Comparison of ENCODE assay signal across 8 mouse cellular contexts in the genomic region with DNA sequence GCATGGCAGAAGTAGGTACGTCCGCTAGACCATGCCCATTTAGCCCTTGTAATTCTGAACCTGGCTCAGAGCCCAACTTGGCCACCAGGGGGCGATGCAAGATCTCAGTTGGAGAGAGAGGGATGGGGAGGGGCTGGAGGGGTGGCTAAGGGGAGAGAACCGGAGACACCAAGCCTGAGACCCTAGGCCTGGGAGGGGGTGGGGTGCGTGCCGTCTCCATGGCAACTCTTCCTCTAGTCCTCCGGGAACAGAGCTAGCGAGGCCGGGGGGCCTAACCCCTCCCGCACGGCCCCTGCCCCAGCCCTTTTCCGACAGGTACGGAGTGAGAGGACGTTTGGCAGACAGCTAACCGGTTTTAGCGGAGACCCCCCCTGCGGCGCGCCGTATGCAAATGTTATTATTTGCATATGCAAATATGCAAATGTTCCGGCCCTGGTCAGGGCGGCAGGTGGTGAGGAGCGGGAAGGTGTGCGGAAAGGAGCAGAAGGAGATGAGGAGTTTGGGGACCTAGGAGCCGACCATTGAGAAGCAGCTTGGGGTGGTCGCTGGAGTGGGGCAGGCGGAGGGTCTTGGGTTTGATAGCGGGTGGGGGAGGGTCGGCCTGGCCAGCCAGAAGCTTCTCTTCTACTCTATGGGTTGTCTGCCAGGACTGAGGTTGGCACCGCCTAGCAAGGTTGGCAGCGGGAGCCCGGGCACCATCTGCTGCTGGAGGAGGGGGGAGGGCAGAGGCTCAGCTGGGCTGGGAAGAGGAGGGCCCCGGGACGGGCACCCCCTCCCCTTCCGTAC. TPM values are rescaled to one million over a fixed set of nuclear protein-coding genes. Genes with fewer than 3 reads are reported as not detected.
DNase-seq lines count a peak whose midpoint lies in the region; ATAC-seq and TF ChIP-seq lines count a peak whose summit lies in the region.

No protein-coding gene starts in this region.

- peak; percentile 91 for TF ChIP-seq CTCF in heart, postnatal 0 days (IDR thresholded peaks at IDR 0.05; ENCODE audit: low read depth)
- peak; percentile 93 for TF ChIP-seq CTCF in liver, embryonic 14.5 days (IDR thresholded peaks at IDR 0.05; ENCODE audit: low read depth)

- H3K4me1 ChIP-seq in forebrain, embryonic 10.5 days, result peaks cover 68% of the 10 kb centered on the region
- H3K4me1 ChIP-seq in heart, postnatal 0 days (ENCODE audit: control insufficient read depth, insufficient read depth), result peaks cover 15% of the 10 kb centered on the region; the same call in 1 of the 2 replicates
- peaks cover 3 to 6% of the 10 kb centered on the region in 2 experiments for H3K4me1 ChIP-seq in liver, embryonic 14.5 days (replicated peaks; ENCODE audit: control insufficient read depth in 2 of 2, insufficient read depth in 2 of 2, low read length in 1 of 2)
- peaks cover 43% of the 10 kb centered on the region for H3K4me1 ChIP-seq in neural tube, embryonic 11.5 days (ENCODE audit: control insufficient read depth, insufficient read depth, low read length)
- H3K4me1 ChIP-seq in stomach, embryonic 16.5 days (ENCODE audit: control insufficient read depth, insufficient read depth, low read length), result peaks cover 39% of the 10 kb centered on the region

- peak; percentile 77 to 87 for DNase-seq in CD8-positive naive resting alpha-beta T cell, adult 2 months (ENCODE audit: low read depth in 2 of 2, low spot score in 2 of 2)
- DNase-seq in c-Kit-negative CD71-positive TER-119-positive erythroid progenitor cells, embryonic 14.5 days (ENCODE audit: low read depth, low spot score), result peak; percentile 51
- peak; percentile 95 for DNase-seq in forebrain, embryonic 10.5 days (ENCODE audit: extremely low spot score, low spot score)
- peak; percentile 69 for DNase-seq in heart, postnatal 0 days (ENCODE audit: low spot score)
- DNase-seq in kidney, postnatal 36 days, result peak; percentile 83 to 93
- DNase-seq in liver, embryonic 14.5 days (ENCODE audit: low read depth in 3 of 3, low spot score in 3 of 3), result peak; percentile 55 to 64 (median 63)
- peak; percentile 97 for DNase-seq in neural tube, embryonic 11.5 days (ENCODE audit: low spot score)

- H3K36me3 ChIP-seq in forebrain, embryonic 10.5 days (replicated peaks), result no peaks in the 10 kb centered on the region
- H3K36me3 ChIP-seq in heart, postnatal 0 days (replicated peaks; ENCODE audit: control insufficient read depth, insufficient read depth, low read length), result no peaks in the 10 kb centered on the region
- no peaks in the 10 kb centered on the region for H3K36me3 ChIP-seq in liver, embryonic 14.5 days (replicated peaks; ENCODE audit: control insufficient read depth, insufficient read depth, low read depth)
- H3K36me3 ChIP-seq in neural tube, embryonic 11.5 days (ENCODE audit: control insufficient read depth, insufficient read depth, low read length), result no peaks in the 10 kb centered on the region
- H3K36me3 ChIP-seq in stomach, embryonic 16.5 days (ENCODE audit: control insufficient read depth, insufficient read depth, low read length), result no peaks in the 10 kb centered on the region

- no peak for TF ChIP-seq EP300 in heart, postnatal 0 days (IDR thresholded peaks at IDR 0.05; ENCODE audit: low read depth)
- TF ChIP-seq EP300 in liver, embryonic 14.5 days (IDR thresholded peaks at IDR 0.05; ENCODE audit: low read depth), result no peak

- H3K9me3 ChIP-seq in forebrain, embryonic 10.5 days, result no peaks in the 10 kb centered on the region
- no peaks in the 10 kb centered on the region for H3K9me3 ChIP-seq in heart, postnatal 0 days (replicated peaks; ENCODE audit: control insufficient read depth, low read length)
- H3K9me3 ChIP-seq in liver, embryonic 14.5 days (ENCODE audit: control insufficient read depth, low read length), result no peaks in the 10 kb centered on the region
- H3K9me3 ChIP-seq in neural tube, embryonic 11.5 days (ENCODE audit: control insufficient read depth, low read length), result no peaks in the 10 kb centered on the region
- H3K9me3 ChIP-seq in stomach, embryonic 16.5 days (replicated peaks; ENCODE audit: control insufficient read depth, low read length), result no peaks in the 10 kb centered on the region

- peak overlapping the region; percentile 83 for H3K27ac ChIP-seq in forebrain, embryonic 10.5 days
- H3K27ac ChIP-seq in heart, postnatal 0 days (ENCODE audit: low read depth), result no peak overlapping the region
- H3K27ac ChIP-seq in liver, embryonic 14.5 days, result no peak overlapping the region
- H3K27ac ChIP-seq in neural tube, embryonic 11.5 days (ENCODE audit: low read depth, low read length), result peak overlapping the region; percentile 91
- H3K27ac ChIP-seq in stomach, embryonic 16.5 days (ENCODE audit: low read length), result no peak overlapping the region

- H3K9ac ChIP-seq in heart, postnatal 0 days (replicated peaks; ENCODE audit: low read depth, low read length), result 0 out of 2 replicates have a peak overlapping the region, but pooled peaks have one; percentile 3
- no peak overlapping the region for H3K9ac ChIP-seq in liver, embryonic 14.5 days (replicated peaks)
- peak overlapping the region; percentile 31 for H3K9ac ChIP-seq in neural tube, embryonic 11.5 days (ENCODE audit: low read length)
- H3K9ac ChIP-seq in stomach, embryonic 16.5 days (ENCODE audit: low read length), result peak overlapping the region; percentile 47; the same call in 1 of the 2 replicates

- H3K4me3 ChIP-seq in forebrain, embryonic 10.5 days, result peak overlapping the region; percentile 56
- H3K4me3 ChIP-seq in heart, postnatal 0 days (ENCODE audit: low read depth, low read length), result peak overlapping the region; percentile 41
- peak overlapping the region; percentile 22 to 29 for H3K4me3 ChIP-seq in liver, embryonic 14.5 days (ENCODE audit: insufficient read depth in 1 of 2, low read depth in 2 of 2, low read length in 2 of 2)
- H3K4me3 ChIP-seq in neural tube, embryonic 11.5 days (ENCODE audit: low read depth, low read length), result peak overlapping the region; percentile 38
- peak overlapping the region; percentile 46 for H3K4me3 ChIP-seq in stomach, embryonic 16.5 days (replicated peaks; ENCODE audit: low read length)

- ATAC-seq in heart, postnatal 0 days (ENCODE audit: insufficient read depth, low read depth), result peak; percentile 54
- peak; percentile 20; the same call in 1 of the 2 replicates for ATAC-seq in liver, embryonic 14.5 days (ENCODE audit: insufficient read depth)
- ATAC-seq in neural tube, embryonic 11.5 days (ENCODE audit: insufficient read depth, low FRiP score, low TSS enrichment), result peak; percentile 71
- peak; percentile 47 for ATAC-seq in stomach, embryonic 16.5 days (ENCODE audit: insufficient read depth, low FRiP score)

- peak overlapping the region; percentile 64 for H3K4me2 ChIP-seq in heart, postnatal 0 days (ENCODE audit: low read depth, low read length)
- H3K4me2 ChIP-seq in liver, embryonic 14.5 days (ENCODE audit: low read depth), result peak overlapping the region; percentile 61
- H3K4me2 ChIP-seq in neural tube, embryonic 11.5 days (ENCODE audit: low read depth), result peak overlapping the region; percentile 59
- peak overlapping the region; percentile 64 for H3K4me2 ChIP-seq in stomach, embryonic 16.5 days (ENCODE audit: low read depth, low read length)

- under 1% methylated on average over 35 of the region's 35 CpGs for WGBS in forebrain, embryonic 10.5 days
- under 1% methylated on average over 35 of the region's 35 CpGs for WGBS in heart, postnatal 0 days
- WGBS in liver, embryonic 14.5 days (ENCODE audit: insufficient replicate concordance), result 3% methylated on average over 35 of the region's 35 CpGs
- WGBS in neural tube, embryonic 11.5 days, result under 1% methylated on average over 35 of the region's 35 CpGs
- WGBS in stomach, embryonic 16.5 days, result 1% methylated on average over 35 of the region's 35 CpGs

- H3K27me3 ChIP-seq in forebrain, embryonic 10.5 days (ENCODE audit: poor library complexity, severe bottlenecking), result peaks cover 91% of the 10 kb centered on the region
- H3K27me3 ChIP-seq in heart, postnatal 0 days (ENCODE audit: control insufficient read depth, insufficient read depth, low read length), result peaks cover 64% of the 10 kb centered on the region
- H3K27me3 ChIP-seq in liver, embryonic 14.5 days (ENCODE audit: control insufficient read depth, insufficient read depth, low read length), result peaks cover 59% of the 10 kb centered on the region
- H3K27me3 ChIP-seq in neural tube, embryonic 11.5 days (ENCODE audit: control insufficient read depth, insufficient read depth, low read length), result peaks cover 40% of the 10 kb centered on the region
- peaks cover 47% of the 10 kb centered on the region for H3K27me3 ChIP-seq in stomach, embryonic 16.5 days (ENCODE audit: control insufficient read depth, insufficient read depth, low read length)

RNA-seq across cellular contexts. Expression of gene Ndufa4l2, which starts 5.5 kb away (rescaled TPM):
- 2.6 and 2.9 TPM in 2 replicates for polyA plus RNA-seq in forebrain, embryonic 10.5 days (2016; fragmentation: Nextera tagmentation; extraction: Ambion mirVana)
- 43.8 and 68.3 TPM in 2 replicates for total RNA-seq in heart, postnatal 0 days (2014; rRNA removed; ENCODE audit: low replicate concordance)
- 46.4 and 47.6 TPM in 2 replicates for polyA plus RNA-seq in heart, postnatal 0 days (2015; fragmentation: Nextera tagmentation; extraction: Ambion mirVana)
- polyA plus RNA-seq in liver, embryonic 14.5 days (2012; rRNA removed), result 2.1 and 3.6 TPM in 2 replicates
- 2.0 and 5.8 TPM in 2 replicates for polyA plus RNA-seq in liver, embryonic 14.5 days (2014; fragmentation: Nextera tagmentation; extraction: Ambion mirVana)
- polyA plus RNA-seq in neural tube, embryonic 11.5 days (2014; fragmentation: Nextera tagmentation; extraction: Ambion mirVana), result 2.4 and 3.4 TPM in 2 replicates
- polyA plus RNA-seq in stomach, embryonic 16.5 days (2015; fragmentation: Nextera tagmentation; extraction: Ambion mirVana), result 192 and 231 TPM in 2 replicates

RNA-seq across cellular contexts. Expression of gene Stac3, which starts 7.8 kb away (rescaled TPM):
- polyA plus RNA-seq in forebrain, embryonic 10.5 days (2016; fragmentation: Nextera tagmentation; extraction: Ambion mirVana), result 0.30 and 0.41 TPM in 2 replicates
- 0.08 TPM in 1 of 2 replicates, not detected in the other for total RNA-seq in heart, postnatal 0 days (2014; rRNA removed; ENCODE audit: low replicate concordance)
- polyA plus RNA-seq in heart, postnatal 0 days (2015; fragmentation: Nextera tagmentation; extraction: Ambion mirVana), result 0.30 TPM in 1 of 2 replicates, not detected in the other
- polyA plus RNA-seq in liver, embryonic 14.5 days (2012; rRNA removed), result 0.16 and 0.37 TPM in 2 replicates
- not detected in 2 replicates for polyA plus RNA-seq in liver, embryonic 14.5 days (2014; fragmentation: Nextera tagmentation; extraction: Ambion mirVana)
- polyA plus RNA-seq in neural tube, embryonic 11.5 days (2014; fragmentation: Nextera tagmentation; extraction: Ambion mirVana), result 0.50 and 0.95 TPM in 2 replicates
- 0.70 and 5.5 TPM in 2 replicates for polyA plus RNA-seq in stomach, embryonic 16.5 days (2015; fragmentation: Nextera tagmentation; extraction: Ambion mirVana)

RNA-seq across cellular contexts. Expression of gene Shmt2, which starts 13.0 kb away (rescaled TPM):
- 124 and 129 TPM in 2 replicates for polyA plus RNA-seq in forebrain, embryonic 10.5 days (2016; fragmentation: Nextera tagmentation; extraction: Ambion mirVana)
- total RNA-seq in heart, postnatal 0 days (2014; rRNA removed; ENCODE audit: low replicate concordance), result 109 and 161 TPM in 2 replicates
- polyA plus RNA-seq in heart, postnatal 0 days (2015; fragmentation: Nextera tagmentation; extraction: Ambion mirVana), result 47.9 and 51.5 TPM in 2 replicates
- 81.0 and 88.6 TPM in 2 replicates for polyA plus RNA-seq in liver, embryonic 14.5 days (2012; rRNA removed)
- 82.7 and 88.2 TPM in 2 replicates for polyA plus RNA-seq in liver, embryonic 14.5 days (2014; fragmentation: Nextera tagmentation; extraction: Ambion mirVana)
- polyA plus RNA-seq in neural tube, embryonic 11.5 days (2014; fragmentation: Nextera tagmentation; extraction: Ambion mirVana), result 82.1 and 91.5 TPM in 2 replicates
- 152 and 163 TPM in 2 replicates for polyA plus RNA-seq in stomach, embryonic 16.5 days (2015; fragmentation: Nextera tagmentation; extraction: Ambion mirVana)

RNA-seq across cellular contexts. Expression of gene Nxph4, which starts 25.1 kb away (rescaled TPM):
- 3.0 and 9.5 TPM in 2 replicates for polyA plus RNA-seq in forebrain, embryonic 10.5 days (2016; fragmentation: Nextera tagmentation; extraction: Ambion mirVana)
- not detected in 2 replicates for total RNA-seq in heart, postnatal 0 days (2014; rRNA removed; ENCODE audit: low replicate concordance)
- 0.41 and 0.49 TPM in 2 replicates for polyA plus RNA-seq in heart, postnatal 0 days (2015; fragmentation: Nextera tagmentation; extraction: Ambion mirVana)
- not detected in 2 replicates for polyA plus RNA-seq in liver, embryonic 14.5 days (2012; rRNA removed)
- 0.13 TPM in 1 of 2 replicates, not detected in the other for polyA plus RNA-seq in liver, embryonic 14.5 days (2014; fragmentation: Nextera tagmentation; extraction: Ambion mirVana)
- polyA plus RNA-seq in neural tube, embryonic 11.5 days (2014; fragmentation: Nextera tagmentation; extraction: Ambion mirVana), result 45.7 and 46.8 TPM in 2 replicates
- 3.4 and 4.6 TPM in 2 replicates for polyA plus RNA-seq in stomach, embryonic 16.5 days (2015; fragmentation: Nextera tagmentation; extraction: Ambion mirVana)

Comparison
In these comparisons a context has a peak if more than half of its experiments do, and no peak if none do; other contexts are left out.
1. H3K27ac ChIP-seq: peak in forebrain, embryonic 10.5 days (single experiment) and neural tube, embryonic 11.5 days (single experiment); none in heart, postnatal 0 days (single experiment), liver, embryonic 14.5 days (single experiment) and stomach, embryonic 16.5 days (single experiment).
2. ATAC-seq: peak in every context shown above with its lines; median percentile 71 in neural tube, embryonic 11.5 days; 54 in heart, postnatal 0 days; 47 in stomach, embryonic 16.5 days; 20 in liver, embryonic 14.5 days.
3. Peak in every context shown above with its lines, with median percentiles within 50 percentile points of each other: DNase-seq, H3K4me3 ChIP-seq and H3K4me2 ChIP-seq.